Mouse (Mus musculus): Measurements from ENCODE around the gene Lce1i. TPM values are rescaled to one million over a fixed set of nuclear protein-coding genes. Genes with fewer than 3 reads are reported as not detected.

Lce1i gene
- not detected in 2 replicates for polyA plus RNA-seq (2012; ENCODE audit: low replicate concordance)

GRCm38 (mm10) chr3:92778799-92779198, at the start of gene Lce1i:
TSS of gene Lce1i (minus strand) at chr3:92778899.

GRCm38 (mm10) chr3:92827108-92827507, 48.4 kb upstream of the Lce1i start, which contains the start of gene Kprp:
TSS of gene Kprp (minus strand) at chr3:92827247.

GRCm38 (mm10) chr3:92807791-92808190, 29.1 kb upstream of the Lce1i start, which contains the start of gene Lce1k:
TSS of gene Lce1k (minus strand) at chr3:92807891.

GRCm38 (mm10) chr3:92790414-92790813, 11.7 kb upstream of the Lce1i start, which contains the start of gene Lce1j:
TSS of gene Lce1j (minus strand) at chr3:92790514.

GRCm38 (mm10) chr3:92764965-92765364, 13.7 kb downstream of the Lce1i start, which contains the start of gene Lce1h:
TSS of gene Lce1h (minus strand) at chr3:92765065.

GRCm38 (mm10) chr3:92752238-92752637, 26.5 kb downstream of the Lce1i start, which contains the start of gene Lce1g:
TSS of gene Lce1g (minus strand) at chr3:92752338.

GRCm38 (mm10) chr3:92738996-92739395, 39.7 kb downstream of the Lce1i start, which contains the start of gene Gm38119:
TSS of gene Gm38119 (minus strand) at chr3:92739096.

Other genes starting within 250 kb of the Lce1i start
- gene 2310046K23Rik, start 244.4 kb downstream of the Lce1i start, polyA plus RNA-seq (2012; ENCODE audit: low replicate concordance), result not detected in 2 replicates
- gene Ivl, start 205.2 kb downstream of the Lce1i start, polyA plus RNA-seq (2012; ENCODE audit: low replicate concordance), result not detected in 2 replicates
- gene Smcp, start 189.9 kb downstream of the Lce1i start, polyA plus RNA-seq (2012; ENCODE audit: low replicate concordance), result not detected in 2 replicates
- not detected in 2 replicates for gene 2210017I01Rik, start 171.4 kb downstream of the Lce1i start, polyA plus RNA-seq (2012; ENCODE audit: low replicate concordance)
- gene Lce6a, start 157.2 kb downstream of the Lce1i start, polyA plus RNA-seq (2012; ENCODE audit: low replicate concordance), result not detected in 2 replicates
- not detected in 2 replicates for gene Lce1a1, start 130.6 kb downstream of the Lce1i start, polyA plus RNA-seq (2012; ENCODE audit: low replicate concordance)
- not detected in 2 replicates for gene Lce1b, start 122.0 kb downstream of the Lce1i start, polyA plus RNA-seq (2012; ENCODE audit: low replicate concordance)
- gene Lce1a2, start 108.6 kb downstream of the Lce1i start, polyA plus RNA-seq (2012; ENCODE audit: low replicate concordance), result not detected in 2 replicates
- gene Lce1c, start 99.7 kb downstream of the Lce1i start, polyA plus RNA-seq (2012; ENCODE audit: low replicate concordance), result not detected in 2 replicates
- not detected in 2 replicates for gene Lce1d, start 91.7 kb downstream of the Lce1i start, polyA plus RNA-seq (2012; ENCODE audit: low replicate concordance)
- gene Lce1e, start 69.8 kb downstream of the Lce1i start, polyA plus RNA-seq (2012; ENCODE audit: low replicate concordance), result not detected in 2 replicates
- gene Lce1f, start 58.5 kb downstream of the Lce1i start, polyA plus RNA-seq (2012; ENCODE audit: low replicate concordance), result not detected in 2 replicates
- not detected in 2 replicates for gene Gm38119, start 39.8 kb downstream of the Lce1i start, polyA plus RNA-seq (2012; ENCODE audit: low replicate concordance)
- gene Lce1g, start 26.6 kb downstream of the Lce1i start, polyA plus RNA-seq (2012; ENCODE audit: low replicate concordance), result not detected in 2 replicates
- not detected in 2 replicates for gene Lce1h, start 13.8 kb downstream of the Lce1i start, polyA plus RNA-seq (2012; ENCODE audit: low replicate concordance)
- gene Lce1j, start 11.6 kb upstream of the Lce1i start, polyA plus RNA-seq (2012; ENCODE audit: low replicate concordance), result not detected in 2 replicates
- not detected in 2 replicates for gene Lce1k, start 29.0 kb upstream of the Lce1i start, polyA plus RNA-seq (2012; ENCODE audit: low replicate concordance)
- gene Kprp, start 48.3 kb upstream of the Lce1i start, polyA plus RNA-seq (2012; ENCODE audit: low replicate concordance), result not detected in 2 replicates
- gene Lce1l, start 72.4 kb upstream of the Lce1i start, polyA plus RNA-seq (2012; ENCODE audit: low replicate concordance), result not detected in 2 replicates
- not detected in 2 replicates for gene 2310050C09Rik, start 91.3 kb upstream of the Lce1i start, polyA plus RNA-seq (2012; ENCODE audit: low replicate concordance)
- gene Lce3a, start 147.3 kb upstream of the Lce1i start, polyA plus RNA-seq (2012; ENCODE audit: low replicate concordance), result not detected in 2 replicates
- not detected in 2 replicates for gene Lce3b, start 154.1 kb upstream of the Lce1i start, polyA plus RNA-seq (2012; ENCODE audit: low replicate concordance)
- not detected in 2 replicates for gene Lce3c, start 165.6 kb upstream of the Lce1i start, polyA plus RNA-seq (2012; ENCODE audit: low replicate concordance)
- gene Lce3d, start 178.5 kb upstream of the Lce1i start, polyA plus RNA-seq (2012; ENCODE audit: low replicate concordance), result not detected in 2 replicates
- not detected in 2 replicates for gene Lce3e, start 188.2 kb upstream of the Lce1i start, polyA plus RNA-seq (2012; ENCODE audit: low replicate concordance)
- gene Lce3f, start 213.3 kb upstream of the Lce1i start, polyA plus RNA-seq (2012; ENCODE audit: low replicate concordance), result not detected in 2 replicates
- gene Crct1, start 236.8 kb upstream of the Lce1i start, polyA plus RNA-seq (2012; ENCODE audit: low replicate concordance), result not detected in 2 replicates
- not detected in 2 replicates for gene Lce1m, start 240.2 kb upstream of the Lce1i start, polyA plus RNA-seq (2012; ENCODE audit: low replicate concordance)